Mouse (Mus musculus): ENCODE results near the gene Pnlip. TPM values are rescaled to one million over a fixed set of nuclear protein-coding genes. Genes with fewer than 3 reads are reported as not detected.

The Pnlip gene
- polyA plus RNA-seq, 1 experiment from 2014 or later: not detected

Other genes starting within 250 kb of the Pnlip start
- 9.6 and 10.0 TPM in 2 replicates for gene Gfra1, start 196.6 kb upstream of the Pnlip start, polyA plus RNA-seq (2014; fragmentation: Nextera tagmentation; extraction: Ambion mirVana)
- gene Ccdc172, start 140.5 kb upstream of the Pnlip start, polyA plus RNA-seq (2014; fragmentation: Nextera tagmentation; extraction: Ambion mirVana): not detected in 2 replicates
- not detected in 2 replicates for gene Pnliprp1, start 76.4 kb downstream of the Pnlip start, polyA plus RNA-seq (2014; fragmentation: Nextera tagmentation; extraction: Ambion mirVana)
- gene Pnliprp2, start 107.2 kb downstream of the Pnlip start, polyA plus RNA-seq (2014; fragmentation: Nextera tagmentation; extraction: Ambion mirVana): not detected in 2 replicates
- not detected in 2 replicates for gene 1700019N19Rik, start 142.0 kb downstream of the Pnlip start, polyA plus RNA-seq (2014; fragmentation: Nextera tagmentation; extraction: Ambion mirVana)

All from forebrain, embryonic 11.5 days (tissue).